11 mouse cellular contexts compared by ENCODE assay signal in genomic region chr3:99130521-99130920, GRCm38 (mm10).
"Had no signal": no experiment of that assay in that cellular context is flagged by ENCODE, and none has a peak within 500 bp of the region (broad histone marks: within the 10 kb centered on the region; RNA-seq: fewer than 3 reads in every experiment).

No protein-coding gene starts in this region.

- ATAC-seq: intestine, embryonic 16.5 days; liver, embryonic 12.5 days had no signal

- DNase-seq: kidney, adult 2 months; kidney, postnatal 14 days; lung, embryonic 14.5 days; lung, postnatal 10 days; lung, postnatal 4 days; midbrain, embryonic 14.5 days; spleen, adult 18-20 months; thymus, adult 18-20 months; thymus, postnatal 14 days had no signal
